Mouse (Mus musculus): ENCODE measurements around the gene Dis3l. TPM values are rescaled to one million over a fixed set of nuclear protein-coding genes. Genes with fewer than 3 reads are reported as not detected.

The Dis3l gene
- polyA plus RNA-seq, 1 experiment from 2014 or later: 13.9 TPM

GRCm38 (mm10) chr9:64259906-64260305 lies 81.2 kb downstream of the Dis3l start:
- Histone ChIP-seq H3K4me2 (ENCODE audit: low read length) (no peak overlapping the region), H3K4me1 (replicated peaks; ENCODE audit: insufficient read depth, low read length) (no peaks in the 10 kb centered on the region), H3K27ac (no peak overlapping the region), H3K36me3 (ENCODE audit: insufficient read depth, low read length) (no peaks in the 10 kb centered on the region), H3K9ac (ENCODE audit: low read depth, low read length) (no peak overlapping the region), H3K9me3 (replicated peaks; ENCODE audit: low read length) (no peaks in the 10 kb centered on the region), H3K4me3 (replicated peaks; ENCODE audit: low read depth, low read length) (no peak overlapping the region), H3K27me3 (ENCODE audit: insufficient read depth, low read length) (no peaks in the 10 kb centered on the region)
- TF ChIP-seq CTCF (IDR thresholded peaks at IDR 0.05; ENCODE audit: low read depth): no peak
- ATAC-seq (replicated peaks; ENCODE audit: low FRiP score, low read depth) (no peak), DNase-seq (ENCODE audit: low spot score) (no peak)
- WGBS: 84% methylated on average over 5 of the region's 5 CpGs

Other genes with a start within 250 kb of the Dis3l start
- gene Lctl, start 224.1 kb downstream of the Dis3l start, polyA plus RNA-seq (2015; fragmentation: Nextera tagmentation; extraction: Ambion mirVana): 0.23 and 0.29 TPM in 2 replicates
- 7.5 and 8.6 TPM in 2 replicates for gene Zwilch, start 168.2 kb downstream of the Dis3l start, polyA plus RNA-seq (2015; fragmentation: Nextera tagmentation; extraction: Ambion mirVana)
- 1,162 and 1,196 TPM in 2 replicates for gene Rpl4, start 167.9 kb downstream of the Dis3l start, polyA plus RNA-seq (2015; fragmentation: Nextera tagmentation; extraction: Ambion mirVana)
- gene Snapc5, start 162.0 kb downstream of the Dis3l start, polyA plus RNA-seq (2015; fragmentation: Nextera tagmentation; extraction: Ambion mirVana): 25.8 and 29.6 TPM in 2 replicates
- gene Uchl4, start 106.1 kb downstream of the Dis3l start, polyA plus RNA-seq (2015; fragmentation: Nextera tagmentation; extraction: Ambion mirVana): 1.3 and 2.0 TPM in 2 replicates
- 81.6 and 82.7 TPM in 2 replicates for gene Map2k1, start 87.7 kb downstream of the Dis3l start, polyA plus RNA-seq (2015; fragmentation: Nextera tagmentation; extraction: Ambion mirVana)
- gene Tipin, start 59.7 kb downstream of the Dis3l start, polyA plus RNA-seq (2015; fragmentation: Nextera tagmentation; extraction: Ambion mirVana): 168 and 193 TPM in 2 replicates
- gene Megf11, start 44.3 kb upstream of the Dis3l start, polyA plus RNA-seq (2015; fragmentation: Nextera tagmentation; extraction: Ambion mirVana): 2.5 and 2.6 TPM in 2 replicates